Mouse (Mus musculus): ENCODE measurements around the gene Klhl29.

Gene Klhl29

DNA sequence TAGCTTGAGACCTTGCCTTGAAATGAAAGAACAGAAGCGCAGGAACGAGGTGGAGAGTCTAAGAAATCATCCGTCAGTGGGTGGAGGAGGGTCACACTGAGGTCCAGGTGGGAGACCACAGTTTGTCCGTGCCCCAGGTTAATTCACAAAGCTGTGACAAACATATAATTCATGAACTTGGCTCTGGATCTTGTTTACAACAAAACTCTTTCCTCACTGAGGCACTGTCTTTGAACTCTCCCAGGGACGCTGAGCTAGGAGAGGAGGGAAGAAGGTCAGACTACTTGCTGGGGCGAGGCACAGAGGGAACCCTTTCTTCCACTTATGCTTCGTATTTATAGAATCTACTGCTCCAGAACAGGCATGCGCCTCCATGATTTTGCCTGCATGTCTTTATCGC, 161.2 kb downstream of the Klhl29 start:
- DNase-seq = no peak

DNA sequence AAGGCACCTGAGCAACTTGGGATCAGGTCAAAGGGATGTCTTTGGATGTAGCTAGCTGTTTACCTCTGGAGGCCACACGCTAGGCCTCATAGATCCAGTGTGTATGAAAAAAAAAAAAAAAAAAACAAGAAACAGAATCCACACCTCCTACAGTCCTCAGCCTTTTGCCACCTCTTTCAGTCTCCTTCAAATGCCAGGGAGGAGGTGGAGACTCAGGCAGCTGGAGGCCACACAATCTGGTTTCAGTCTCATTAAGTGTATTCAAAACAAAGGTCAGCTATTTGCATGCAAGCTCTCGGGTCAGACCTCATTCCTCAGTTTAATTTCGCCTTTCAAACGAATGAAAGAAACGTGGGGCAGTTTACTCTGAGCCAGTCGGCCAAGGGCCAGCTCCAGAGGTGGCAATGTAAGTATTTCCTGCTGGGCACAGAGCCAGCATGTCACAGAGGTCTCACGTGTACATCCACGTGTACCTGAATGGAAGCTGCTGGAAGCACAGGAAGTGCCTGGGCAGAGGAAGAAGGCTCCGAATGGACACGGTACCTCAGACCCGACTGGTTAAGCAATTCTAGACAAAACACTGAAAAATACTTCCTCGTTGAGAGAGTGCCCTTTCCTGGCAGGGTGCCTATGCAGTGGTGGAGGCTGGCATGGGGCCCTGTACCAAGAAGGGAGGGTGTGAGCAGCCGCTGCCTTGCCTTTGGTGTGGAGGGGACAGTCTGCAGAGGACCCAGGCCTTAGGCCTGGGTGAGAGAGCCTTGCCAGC, 162.0 kb downstream of the Klhl29 start:
- DNase-seq = peak; percentile 46

DNA sequence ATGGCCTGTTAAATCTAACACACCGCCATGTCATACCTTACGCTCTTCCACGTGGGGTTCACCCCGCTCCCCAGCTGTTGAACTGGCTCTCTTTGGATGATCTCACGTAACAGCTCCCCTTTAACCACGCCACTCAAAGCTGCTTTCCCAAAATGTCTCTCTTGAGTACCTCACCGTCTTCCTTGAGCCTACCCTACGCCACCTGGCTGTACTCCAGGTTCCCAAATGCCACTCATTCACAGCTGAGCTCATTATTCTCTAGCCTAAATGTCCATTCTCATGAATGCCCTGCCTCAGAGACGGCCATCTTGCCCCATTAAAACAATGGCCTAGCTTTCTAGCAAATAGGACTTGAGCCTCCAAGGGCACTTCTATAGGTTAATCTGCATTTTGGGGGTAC, 163.6 kb downstream of the Klhl29 start:
- no peak for DNase-seq

DNA sequence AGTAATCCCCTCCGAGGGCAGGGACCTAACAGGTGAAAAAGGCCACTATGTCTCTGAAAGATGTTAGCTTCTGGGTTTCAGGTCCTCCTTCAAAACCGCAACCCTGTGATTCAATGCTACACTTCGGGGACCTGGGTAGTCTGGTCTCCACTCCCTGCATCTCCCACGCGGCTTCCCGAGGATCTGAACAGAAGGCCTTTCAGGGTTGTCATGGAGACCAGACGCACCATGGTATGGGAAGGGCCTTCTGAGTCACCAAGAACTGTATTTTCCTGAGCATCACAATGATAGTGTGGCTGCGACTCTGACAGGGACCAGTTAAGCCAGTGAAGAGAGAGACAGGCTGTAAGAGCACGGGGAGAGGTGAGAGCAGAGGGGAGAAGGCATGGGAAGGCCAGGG, 164.7 kb downstream of the Klhl29 start:
- no peak for DNase-seq

DNA sequence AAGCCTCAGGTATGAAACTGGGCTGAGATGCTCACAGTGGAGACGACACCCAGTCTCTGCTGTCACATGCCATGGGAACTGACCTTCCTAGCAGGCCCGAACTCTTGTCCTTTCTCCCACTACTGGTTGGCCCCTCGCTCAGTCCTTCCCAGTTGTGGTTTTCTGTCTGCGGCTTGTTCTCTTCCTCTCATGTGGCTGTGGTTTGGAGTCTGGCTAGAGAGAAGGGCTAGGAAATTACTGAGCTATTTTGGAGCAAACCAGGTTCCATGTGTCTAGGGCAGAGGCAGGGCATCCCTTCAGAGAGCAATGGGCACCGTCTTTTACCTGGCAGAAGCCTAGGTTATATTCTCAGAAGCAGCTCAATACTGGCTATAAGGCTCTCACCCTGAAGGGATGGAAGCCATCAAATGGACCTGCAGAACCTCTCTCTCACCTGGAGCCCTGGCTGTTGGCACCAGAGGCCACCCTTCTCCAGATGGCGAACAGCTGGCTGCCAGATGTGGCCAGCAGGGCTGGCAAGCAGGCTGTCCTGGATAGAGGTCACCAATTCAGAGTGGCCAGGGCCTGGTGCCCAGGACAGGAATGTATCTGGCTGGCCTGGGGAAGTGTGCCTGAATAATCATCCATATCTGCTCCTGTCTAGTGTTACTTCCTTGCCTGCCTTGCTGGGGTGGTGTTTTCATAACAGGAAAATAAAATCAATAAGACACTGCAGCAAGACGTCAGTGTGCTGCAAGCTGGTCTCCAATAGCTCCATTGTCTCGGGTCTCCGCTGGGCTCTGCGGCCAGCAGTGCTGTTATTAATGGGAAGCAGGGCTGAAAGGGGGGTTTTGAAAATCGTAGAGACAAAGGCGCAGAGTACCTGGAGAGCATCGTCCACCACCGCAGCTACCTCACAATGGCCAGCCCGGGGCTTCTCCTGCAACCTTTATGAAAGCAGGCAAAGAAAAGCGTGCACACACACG, 167.3 kb downstream of the Klhl29 start:
- no peak for DNase-seq

DNA sequence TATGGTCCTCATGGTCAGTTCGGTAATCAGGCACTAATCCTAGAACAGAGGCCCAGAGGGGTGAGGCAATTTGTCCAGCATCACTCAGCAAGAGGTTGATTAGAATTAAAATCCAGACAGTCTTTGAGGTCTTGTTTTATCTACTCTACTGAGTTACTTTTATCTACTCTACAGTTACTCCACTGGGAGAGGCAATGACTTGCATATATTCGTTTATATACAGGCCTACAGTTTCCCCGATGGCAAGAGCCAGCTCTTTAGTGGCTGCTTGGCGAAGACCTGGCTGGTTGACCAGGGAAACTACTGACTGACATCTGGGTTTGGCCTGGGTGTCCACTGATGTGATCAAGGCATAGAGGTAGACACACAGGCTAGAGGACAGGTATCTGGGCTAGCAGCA, 168.3 kb downstream of the Klhl29 start:
- DNase-seq = no peak

DNA sequence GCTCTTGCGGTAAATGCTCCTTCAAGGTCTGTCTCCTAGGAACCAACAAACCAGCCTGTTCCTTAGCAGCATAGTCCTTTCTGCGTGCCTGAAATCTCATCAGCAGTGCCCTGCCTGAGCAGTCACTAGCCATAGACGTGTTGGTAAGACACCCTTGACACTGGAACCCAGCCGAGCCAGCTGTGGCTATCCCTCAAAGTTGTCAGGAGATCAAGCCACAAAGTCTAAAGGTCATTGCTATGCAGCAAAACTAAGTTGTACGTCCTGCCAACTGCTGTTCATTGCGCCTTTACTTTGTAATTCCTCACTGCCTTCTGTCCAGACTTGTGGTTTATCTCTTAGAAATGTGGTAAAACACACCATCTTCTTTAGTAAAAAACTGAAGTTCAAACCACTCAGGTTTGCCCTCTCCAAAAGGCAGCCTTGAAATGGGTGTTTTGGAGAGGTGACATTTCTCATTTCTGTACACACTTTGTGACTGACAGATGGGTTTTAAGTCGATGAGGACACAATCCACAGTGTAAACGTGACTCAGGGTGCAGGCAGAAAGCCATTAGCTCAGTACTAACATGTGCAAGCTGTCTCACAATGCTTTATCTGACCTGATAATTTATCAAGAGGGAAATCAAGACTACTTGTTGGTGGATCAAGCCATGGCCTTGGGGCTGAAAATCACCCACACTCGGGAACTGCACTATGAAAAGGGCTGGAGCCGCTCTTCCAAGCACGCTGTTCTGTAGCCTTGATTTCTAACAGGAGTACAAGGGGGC, 171.2 kb downstream of the Klhl29 start:
- no peak for DNase-seq

DNA sequence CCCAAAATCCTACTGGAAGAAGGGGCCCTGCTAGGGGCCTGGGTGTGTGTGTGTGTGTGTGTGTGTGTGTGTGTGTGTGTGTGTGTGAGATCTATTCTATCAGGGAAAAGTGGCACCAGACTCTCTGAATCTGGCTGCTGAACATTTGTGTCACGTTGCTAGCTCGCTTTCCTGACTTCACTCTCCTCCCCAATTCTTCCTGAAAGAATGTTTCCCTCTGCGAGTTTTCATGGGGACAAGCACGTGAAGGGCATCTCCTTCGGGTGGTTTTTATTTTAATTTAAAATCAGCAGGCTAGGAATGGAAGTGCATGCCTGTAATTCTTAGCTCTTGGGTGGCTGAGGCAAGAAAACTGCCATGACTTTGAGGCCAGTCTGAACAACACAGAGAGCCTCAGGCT, 172.1 kb downstream of the Klhl29 start:
- no peak for DNase-seq

DNA sequence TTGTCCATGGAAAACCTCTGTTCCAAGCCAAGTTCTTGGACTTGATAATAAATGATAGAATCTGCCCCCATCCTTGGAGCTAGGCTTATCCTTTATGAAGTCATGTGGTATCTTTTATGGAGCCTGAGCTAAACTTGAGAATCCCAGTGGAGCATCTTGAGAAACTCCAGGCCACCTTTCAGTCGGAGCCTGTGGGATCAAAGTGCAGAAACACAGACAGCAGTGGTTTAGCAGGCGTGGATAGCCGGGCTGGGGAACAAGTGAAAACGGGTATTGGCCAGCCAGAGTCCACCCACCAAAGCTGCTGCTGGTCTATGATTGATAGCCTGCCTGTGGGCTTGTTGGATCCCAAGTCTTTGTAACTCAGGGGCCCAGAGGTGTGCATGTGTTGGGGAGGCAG, 177.2 kb downstream of the Klhl29 start:
- DNase-seq = no peak

DNA sequence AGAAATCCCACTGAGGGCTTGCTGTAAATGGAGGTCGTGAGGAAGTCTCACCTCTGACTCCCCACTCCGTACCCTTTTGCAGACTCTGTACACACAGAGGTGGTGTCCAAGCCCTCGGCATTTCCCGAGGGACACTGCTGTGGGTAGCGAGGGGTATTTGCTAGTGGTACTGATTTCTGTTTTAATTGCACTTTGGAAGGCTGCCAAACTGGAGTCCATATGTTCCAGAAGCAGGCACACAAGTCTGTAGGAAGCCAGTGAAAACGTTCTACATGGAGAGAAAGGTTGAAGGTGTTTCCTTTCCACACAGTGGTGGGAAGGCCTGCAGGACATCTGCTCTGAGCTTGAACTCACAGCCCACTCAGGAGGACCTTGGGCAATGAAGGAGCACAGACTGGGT, 181.3 kb downstream of the Klhl29 start:
- no peak for DNase-seq

DNA sequence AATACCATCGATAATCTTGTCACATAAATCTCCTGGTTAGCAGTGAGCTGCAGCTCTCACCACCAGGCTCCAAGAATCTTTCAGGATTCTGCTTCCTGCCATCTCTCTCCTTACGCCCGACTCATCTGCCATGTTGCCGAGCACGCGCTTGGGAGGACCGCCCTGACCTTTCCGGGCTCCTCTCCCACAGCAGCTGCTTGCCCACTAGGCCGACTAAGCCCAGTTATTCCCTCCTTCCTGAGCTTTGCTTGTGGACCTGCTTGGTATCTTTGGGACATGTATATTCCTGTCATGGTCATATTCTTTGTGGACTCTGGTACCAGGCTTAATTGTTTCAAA, 183.1 kb downstream of the Klhl29 start:
- no peak for DNase-seq

DNA sequence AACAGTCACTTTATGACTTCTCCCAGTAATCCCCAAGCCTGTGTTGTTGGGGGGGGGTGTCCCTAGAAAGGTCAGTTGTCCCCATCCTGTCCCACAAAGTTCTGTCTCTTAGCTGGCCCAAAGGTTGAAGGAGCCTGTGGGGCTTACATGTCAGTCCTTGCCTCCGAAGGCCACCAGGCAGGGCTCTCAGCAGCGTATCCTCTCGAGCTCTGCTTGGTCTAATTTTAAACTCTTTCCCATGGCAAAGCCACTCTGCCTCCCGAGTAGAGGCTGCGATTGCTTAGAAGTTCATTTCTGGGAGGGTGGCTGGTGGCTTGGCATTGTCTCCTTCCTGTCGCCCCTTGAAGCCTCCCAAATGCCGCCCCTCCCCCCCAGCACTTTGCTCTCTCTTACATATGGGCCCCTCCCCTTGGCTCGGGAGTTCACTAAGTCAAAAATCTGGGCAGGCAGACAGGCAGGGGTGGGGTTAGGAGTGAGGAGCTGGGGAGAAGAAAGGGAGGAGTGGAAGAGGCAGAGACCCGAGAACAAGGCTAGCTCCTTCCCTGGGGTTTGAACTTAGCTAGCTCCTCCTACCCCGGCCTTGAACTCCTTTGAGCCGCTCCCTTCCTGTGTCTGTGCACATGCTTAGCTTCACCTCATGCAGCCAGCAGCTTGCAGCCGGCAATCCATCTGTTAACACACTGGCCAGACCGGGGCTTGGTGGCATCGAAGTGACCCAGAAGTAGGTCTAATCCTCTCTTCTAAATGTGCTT, 183.7 kb downstream of the Klhl29 start:
- peak; percentile 32 for DNase-seq

DNA sequence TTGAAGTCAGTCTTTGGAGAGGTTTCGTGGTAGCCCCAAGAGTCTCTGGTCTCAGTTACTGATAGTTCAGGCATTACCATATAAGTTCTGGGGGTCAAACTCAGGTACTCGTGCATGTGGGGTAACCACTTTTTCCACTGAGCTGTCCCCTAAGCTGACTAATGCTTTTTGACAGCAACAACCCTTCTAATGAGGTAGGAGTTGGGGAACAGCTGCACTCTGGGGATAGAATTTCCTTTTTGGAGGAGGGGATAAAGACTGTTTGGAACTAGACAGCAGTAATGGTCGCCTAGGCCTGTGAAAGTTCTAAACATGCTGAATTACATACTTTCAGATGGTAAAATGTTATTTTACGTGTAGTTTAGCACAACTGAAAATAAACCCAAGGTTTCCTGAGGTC, 184.3 kb downstream of the Klhl29 start:
- DNase-seq = no peak

DNA sequence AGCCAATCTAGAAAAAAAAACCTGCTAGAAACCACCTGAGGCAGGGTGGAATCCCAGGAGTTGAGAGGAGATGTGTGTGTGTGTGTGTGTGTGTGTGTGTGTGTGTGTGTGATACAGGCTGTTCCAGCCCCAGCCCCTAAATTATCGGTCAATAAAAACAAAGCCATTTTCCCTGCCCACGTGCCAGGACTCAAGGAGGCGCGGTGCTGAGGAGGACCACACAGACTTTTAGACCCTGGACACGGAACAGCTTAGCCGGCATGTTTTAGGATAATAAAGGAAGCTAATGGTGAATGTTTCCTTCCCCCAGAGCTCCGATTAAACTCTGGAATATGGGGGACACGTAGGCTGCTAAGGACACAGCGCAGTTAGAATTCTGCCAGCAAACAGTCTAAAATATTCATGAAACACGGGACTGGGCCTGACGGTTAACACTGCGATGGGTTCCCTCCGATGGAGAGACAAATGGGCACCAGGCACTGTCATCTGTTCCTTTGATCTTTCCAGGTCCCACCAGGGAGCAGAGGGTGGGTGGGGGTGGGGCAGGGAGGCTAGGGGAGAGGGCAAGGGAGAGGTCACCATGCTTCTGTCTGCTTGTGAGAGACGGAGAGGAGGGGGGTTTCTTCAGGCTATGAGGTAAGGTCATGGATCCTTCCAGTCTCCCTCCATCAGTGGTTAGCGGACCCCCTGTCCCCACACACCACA, 185.9 kb downstream of the Klhl29 start:
- no peak for DNase-seq

DNA sequence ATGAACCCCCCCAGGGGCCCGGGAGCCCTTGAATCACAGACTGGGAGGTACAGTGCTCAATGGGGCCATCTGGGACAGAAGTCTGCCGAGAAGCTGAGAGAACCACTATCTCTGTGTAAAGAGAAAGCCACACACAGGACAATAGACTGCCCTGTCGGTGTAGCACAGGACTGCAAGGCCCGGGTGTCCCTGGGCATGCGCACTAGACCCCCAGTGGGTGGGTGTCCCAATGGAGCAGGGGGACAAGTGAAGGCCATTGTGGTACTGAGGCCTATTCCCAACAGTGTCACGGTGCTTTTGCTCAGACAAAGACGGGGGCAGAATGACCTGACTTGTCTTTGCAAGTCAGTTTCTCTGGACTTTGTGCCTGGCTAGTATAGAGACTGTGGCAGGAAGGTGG, 186.6 kb downstream of the Klhl29 start:
- DNase-seq = no peak

DNA sequence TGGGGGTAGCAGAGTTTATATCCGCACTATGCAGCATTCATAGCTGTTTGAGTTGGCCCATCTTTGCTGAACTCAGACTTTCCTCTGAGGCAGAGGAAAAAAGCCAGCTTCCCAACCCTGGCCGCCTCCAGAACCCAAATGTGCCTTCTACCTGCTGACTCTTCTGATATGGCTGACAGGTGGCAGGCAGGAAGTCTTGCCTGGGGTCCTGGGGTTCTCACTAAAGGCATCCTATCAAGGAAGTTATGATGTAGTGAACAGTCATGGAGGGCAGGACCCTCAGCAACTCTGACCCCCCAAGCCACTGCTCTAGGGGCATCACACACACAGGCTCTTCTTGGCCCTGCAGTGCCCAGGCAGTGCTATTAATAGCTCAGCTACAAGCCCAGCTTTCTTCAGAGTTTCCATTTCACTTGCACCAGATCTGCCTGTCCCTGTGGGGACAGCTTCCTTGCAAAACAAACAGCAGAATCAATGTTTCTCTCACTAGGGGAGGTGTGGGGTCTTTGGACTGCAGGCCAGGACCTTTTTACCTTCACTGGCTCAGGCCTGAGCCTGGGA, 187.6 kb downstream of the Klhl29 start:
- DNase-seq = peak; percentile 32

DNA sequence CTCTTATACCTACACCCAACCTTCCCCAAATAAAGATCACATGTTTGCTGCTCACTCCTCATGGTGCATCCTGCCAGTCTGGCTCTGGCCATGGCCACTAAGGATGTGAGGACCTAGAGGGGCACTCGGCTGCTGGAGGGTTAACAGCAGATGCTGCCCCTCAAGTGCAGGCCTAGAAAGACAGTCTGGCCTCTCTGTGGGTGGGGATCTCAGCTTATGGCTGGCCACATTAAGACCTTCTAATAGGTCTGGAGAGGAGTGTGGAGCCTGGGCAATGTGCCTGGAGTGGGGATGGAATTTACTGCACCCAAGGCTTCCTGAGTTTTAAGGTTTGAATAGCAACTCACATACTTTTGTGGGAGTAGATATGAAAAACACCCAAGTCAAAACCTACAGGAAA, 188.8 kb downstream of the Klhl29 start:
- peak; percentile 83 for DNase-seq

DNA sequence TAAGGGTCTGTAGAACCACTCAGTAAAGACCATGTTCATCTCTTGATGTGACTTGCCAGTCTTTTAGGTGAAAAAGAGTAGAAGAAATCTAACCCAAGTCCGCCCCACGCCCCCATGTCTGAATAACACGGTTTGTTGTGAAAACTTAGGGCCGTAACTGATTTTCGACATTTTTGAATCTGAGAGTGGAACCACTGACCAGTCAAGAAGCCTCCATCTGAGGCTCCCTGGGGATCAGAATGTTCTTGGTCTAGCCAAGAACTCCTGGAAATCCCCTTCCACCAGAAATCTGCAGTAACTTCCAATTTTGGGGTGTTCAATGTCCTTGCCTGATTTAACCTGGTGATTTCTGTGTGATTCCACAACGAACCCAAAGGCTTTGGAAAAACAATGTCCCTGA, 189.9 kb downstream of the Klhl29 start:
- no peak for DNase-seq

DNA sequence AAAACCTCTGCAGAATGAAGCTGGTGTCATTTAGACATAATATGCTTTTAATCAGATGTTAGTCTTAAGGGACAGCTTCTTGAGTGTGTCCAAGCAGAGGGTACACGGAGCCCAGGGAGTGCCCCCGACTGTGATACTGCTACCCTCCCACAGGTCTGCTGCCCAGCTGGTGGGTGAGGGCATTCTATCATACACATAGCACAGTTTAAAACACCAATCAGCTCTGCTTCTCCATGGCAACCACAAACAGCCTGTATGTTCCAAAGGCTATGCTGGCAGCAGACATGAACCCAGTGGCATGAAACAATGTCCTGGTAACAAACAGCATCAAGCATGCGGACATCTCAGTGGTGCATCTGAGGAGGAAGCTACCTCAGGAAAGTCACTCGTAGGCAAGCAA, 192.9 kb downstream of the Klhl29 start:
- DNase-seq = no peak

DNA sequence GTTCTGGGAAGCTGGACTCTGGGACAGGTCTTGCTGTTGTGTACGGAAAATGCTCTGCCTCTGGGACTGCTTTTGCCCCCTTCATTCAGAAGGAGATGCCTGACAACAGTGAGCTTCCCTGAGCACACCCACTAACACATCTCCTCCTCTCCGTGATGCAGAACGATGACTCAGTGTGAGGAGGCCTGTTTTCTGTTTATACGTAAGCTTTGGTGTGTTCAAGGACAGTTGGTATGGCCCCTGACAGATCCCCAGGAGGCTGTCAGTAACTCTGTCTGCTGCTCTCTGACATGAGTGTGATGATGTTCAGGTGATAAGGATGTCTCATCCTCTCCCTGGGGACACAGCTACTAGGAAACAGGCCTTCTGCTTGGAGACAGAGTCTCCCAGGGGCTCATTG, 193.3 kb downstream of the Klhl29 start:
- DNase-seq = no peak

DNA sequence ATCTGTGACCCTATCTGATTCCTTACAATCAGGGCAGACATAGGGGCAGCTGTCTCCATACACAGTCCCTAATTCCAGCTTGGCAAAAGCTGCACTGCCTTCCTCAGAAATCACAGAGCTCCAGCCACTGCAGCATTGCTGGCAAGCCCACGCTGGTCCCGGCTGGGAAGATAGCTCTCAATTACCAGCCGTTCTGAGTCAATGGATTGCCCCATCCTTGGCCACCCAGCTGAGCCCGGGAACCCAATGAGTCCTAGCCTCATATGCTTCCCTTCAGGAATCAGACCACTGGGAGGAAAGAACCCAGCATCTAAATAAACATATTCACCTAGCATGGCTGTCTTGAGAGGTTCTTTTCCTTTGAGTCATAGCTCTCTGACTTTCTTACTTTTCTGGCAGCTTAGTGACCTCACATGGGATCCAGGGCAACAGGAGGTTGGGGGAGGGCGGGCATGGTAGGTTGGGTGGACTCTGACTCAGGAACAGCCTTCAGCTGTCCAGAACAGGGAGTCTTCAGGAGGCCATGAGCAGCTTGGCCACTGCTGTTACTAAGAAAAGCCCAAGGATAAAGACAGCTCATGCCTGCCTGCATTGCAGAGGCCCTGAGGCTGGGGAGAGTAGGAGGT, 198.7 kb downstream of the Klhl29 start:
- no peak for DNase-seq

Measured in cerebellum, adult 9-10 months (tissue).